Mouse (Mus musculus): ENCODE data around the gene Dlg4.

Gene Dlg4

GRCm38 (mm10) chr11:70016669-70017068 is at the start of gene Dlg4:
Dlg4 (plus strand) TSS chr11:70016942.
- DNase-seq (ENCODE audit: low spot score), result no peak

- DNase-seq (ENCODE audit: low spot score), result no peak
These were observed 47.9 kb upstream of the Dlg4 start for GRCm38 (mm10) chr11:69968793-69969192.

- no peak for DNase-seq (ENCODE audit: low spot score)
These were observed 46.5 kb upstream of the Dlg4 start for GRCm38 (mm10) chr11:69970222-69970621.

- DNase-seq (ENCODE audit: low spot score), result no peak
These were observed 46.0 kb upstream of the Dlg4 start for GRCm38 (mm10) chr11:69970775-69971174.

- DNase-seq (ENCODE audit: low spot score), result no peak
These were observed 41.8 kb upstream of the Dlg4 start for GRCm38 (mm10) chr11:69974907-69975306.

- DNase-seq (ENCODE audit: low spot score), result no peak
These were observed 40.5 kb upstream of the Dlg4 start for GRCm38 (mm10) chr11:69976271-69976670.

- no peak for DNase-seq (ENCODE audit: low spot score)
These were observed 36.9 kb upstream of the Dlg4 start for GRCm38 (mm10) chr11:69979827-69980195.

- DNase-seq (ENCODE audit: low spot score), result peak; percentile 97
These were observed 36.3 kb upstream of the Dlg4 start for GRCm38 (mm10) chr11:69980196-69981140.

- no peak for DNase-seq (ENCODE audit: low spot score)
These were observed 35.5 kb upstream of the Dlg4 start, which contains the start of gene Ctdnep1 for GRCm38 (mm10) chr11:69981141-69981762. Ctdnep1 (plus strand) TSS chr11:69981156.

- DNase-seq (ENCODE audit: low spot score), result no peak
These were observed 34.5 kb upstream of the Dlg4 start, which contains the start of gene Elp5 for GRCm38 (mm10) chr11:69982225-69982624. Elp5 (minus strand) TSS chr11:69982517.

- DNase-seq (ENCODE audit: low spot score), result no peak
These were observed 33.9 kb upstream of the Dlg4 start for GRCm38 (mm10) chr11:69982877-69983276.

- no peak for DNase-seq (ENCODE audit: low spot score)
These were observed 33.4 kb upstream of the Dlg4 start for GRCm38 (mm10) chr11:69983377-69983776.

- DNase-seq (ENCODE audit: low spot score), result no peak
These were observed 32.3 kb upstream of the Dlg4 start for GRCm38 (mm10) chr11:69984431-69984830.

- DNase-seq (ENCODE audit: low spot score), result no peak
These were observed 26.8 kb upstream of the Dlg4 start for GRCm38 (mm10) chr11:69989949-69990348.

GRCm38 (mm10) chr11:69990850-69991691 is 25.7 kb upstream of the Dlg4 start, which contains the start of gene Gabarap:
Gabarap (plus strand) TSS chr11:69991143.
- DNase-seq (ENCODE audit: low spot score), result peak; percentile 95

- no peak for DNase-seq (ENCODE audit: low spot score)
These were observed 25.0 kb upstream of the Dlg4 start for GRCm38 (mm10) chr11:69991711-69992110.

GRCm38 (mm10) chr11:69992396-69992795 is 24.3 kb upstream of the Dlg4 start:
- no peak for DNase-seq (ENCODE audit: low spot score)

GRCm38 (mm10) chr11:69992932-69993331 is 23.8 kb upstream of the Dlg4 start:
- DNase-seq (ENCODE audit: low spot score), result no peak

GRCm38 (mm10) chr11:69994401-69995090 is 22.2 kb upstream of the Dlg4 start:
- DNase-seq (ENCODE audit: low spot score), result no peak

GRCm38 (mm10) chr11:69995391-69995960 is 21.3 kb upstream of the Dlg4 start, which contains the start of gene Phf23:
Phf23 (plus strand) TSS chr11:69995777.
- peak; percentile 98 for DNase-seq (ENCODE audit: low spot score)

All from MN1 (cell line).